Mouse (Mus musculus) bone marrow, adult 2 months (tissue): ENCODE results near the gene Shroom1.

Experiments used
- CTCF ChIP-seq: fragments of 200-500 bp; IDR thresholded peaks from 2 replicates; pipeline ENCODE4 v1.5.1; 2011; ENCODE audit warnings: low read length, control low read depth; ENCODE audit not compliant: control insufficient read depth, insufficient read depth
- POLR2A ChIP-seq: fragments of 200-500 bp; IDR thresholded peaks from 2 replicates; pipeline ENCODE4 v1.6.1; 2011; ENCODE audit warnings: low read depth, mild to moderate bottlenecking, control low read depth, low read length, borderline replicate concordance; ENCODE audit not compliant: control insufficient read depth

DNA sequence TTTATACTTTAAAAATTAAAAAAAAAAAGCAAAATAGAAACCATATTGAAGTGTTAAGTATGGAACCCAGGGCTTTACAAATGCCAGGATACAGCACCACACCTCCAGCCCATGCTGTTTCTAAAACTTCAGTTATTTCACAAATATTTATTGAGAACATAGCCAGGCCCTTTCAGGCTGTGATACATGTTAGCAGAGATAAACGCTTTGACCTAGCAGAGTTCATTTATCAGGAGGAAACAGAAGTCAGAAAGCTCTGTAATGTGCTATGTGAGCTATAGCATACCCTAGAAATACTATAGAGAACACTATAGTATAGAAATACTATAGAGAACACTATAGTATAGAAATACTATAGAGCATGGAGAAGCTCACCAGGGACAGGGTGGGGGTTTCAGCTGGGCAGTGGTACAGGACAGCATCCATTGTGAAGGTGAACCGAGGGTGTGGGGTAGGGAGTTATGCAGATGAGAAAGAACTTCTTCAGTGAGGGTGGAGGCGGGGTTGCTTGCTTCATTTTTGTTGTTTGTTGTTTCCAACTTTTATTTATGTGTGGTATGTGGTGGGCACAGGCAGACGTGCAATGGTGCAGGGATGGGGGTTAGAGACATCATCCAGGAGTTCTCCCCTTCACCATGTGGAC, 24.2 kb downstream of the Shroom1 start:
- TF ChIP-seq CTCF (no peak), POLR2A (no peak)
